Mouse (Mus musculus) left cerebral cortex, postnatal 10 days (tissue): Measurements from ENCODE around the gene Tubgcp6. TPM values are rescaled to one million over a fixed set of nuclear protein-coding genes. Genes with fewer than 3 reads are reported as not detected.

Source experiments
- DNase-seq, 2 experiments: peaks; one replicate each; pipeline ENCODE4 v3.0.0; 2021 to 2022; ENCODE audit warnings: low spot score in 2 of 2, mixed read lengths in 1 of 2; ENCODE audit errors: extremely low spot score in 1 of 2
- intact Hi-C: fragments of 180-260 bp; cut with DNase I; formaldehyde crosslinking; loops from one replicate; pipeline ENCODE4 v1.15.1; 2025
- total RNA-seq, 2 experiments: library from RNA; stranded (reverse); gene quantifications; 2 replicates each; pipeline ENCODE4 v1.2.3; 2021

Gene Tubgcp6
- total RNA-seq, 2 experiments from 2014 or later: 26.3 to 30.3 TPM

- intact Hi-C loops: loop anchor here (5.0 kb wide), 1 partner anchor 73 kb away; the partner anchor contains the start of gene Dennd6b
- DNase-seq: no peak
Measured at GRCm38 (mm10) chr15:89124312-89124711, 1.4 kb upstream of the Tubgcp6 start.

DNA sequence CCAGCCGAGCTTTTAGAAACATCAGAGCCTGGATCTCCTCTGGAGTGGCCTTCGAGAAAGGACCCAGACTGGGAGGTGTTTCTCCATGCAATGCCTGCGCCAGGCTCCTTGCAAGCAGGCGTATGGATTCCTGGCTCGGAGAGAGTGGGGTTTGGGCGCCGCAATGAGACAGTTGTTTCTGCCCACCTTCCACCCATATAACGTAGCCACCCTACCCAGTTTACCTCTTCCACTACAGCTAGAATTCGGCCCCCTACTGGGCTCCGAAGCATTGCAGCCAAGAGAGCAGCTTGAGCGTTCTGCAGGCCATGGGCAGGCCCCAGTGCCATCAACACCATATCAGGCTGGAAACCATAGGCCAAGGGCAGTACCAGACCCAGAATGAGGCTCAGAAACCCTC is 683 bp upstream of the Tubgcp6 start:
- intact Hi-C loops: loop anchor here (5.0 kb wide), 1 partner anchor 74 kb away; the partner anchor contains the start of gene Dennd6b
- DNase-seq: peak in 1 of 2 experiments; percentile 71

- DNase-seq: no peak
- intact Hi-C loops: no loop called here
Measured at GRCm38 (mm10) chr15:89118007-89118406, 4.9 kb downstream of the Tubgcp6 start.

DNA sequence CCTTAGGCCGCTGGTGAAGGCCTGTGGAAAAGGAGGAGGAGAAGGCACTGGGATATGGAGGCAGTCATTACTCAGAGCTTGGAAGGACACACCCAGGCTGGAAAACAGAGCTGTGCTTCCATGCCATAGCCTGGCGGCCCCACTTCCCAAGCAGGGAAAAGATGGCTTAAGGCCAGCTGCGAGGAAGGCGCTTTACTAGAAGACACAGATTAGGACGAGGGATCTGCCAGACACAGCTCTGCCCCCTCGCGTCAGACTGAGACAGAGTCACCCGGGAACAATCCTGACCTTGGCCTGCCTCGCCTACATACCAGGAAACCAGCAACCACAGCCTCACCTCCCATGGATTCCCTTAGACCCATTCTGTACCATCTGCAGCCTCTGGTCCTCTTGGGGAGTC is 12.8 kb downstream of the Tubgcp6 start:
- DNase-seq: no peak
- intact Hi-C loops: no loop called here

GRCm38 (mm10) chr15:89106976-89107375 is 15.9 kb downstream of the Tubgcp6 start:
- intact Hi-C loops: no loop called here
- DNase-seq: peak in 1 of 2 experiments; percentile 12

- intact Hi-C loops: no loop called here
- peak in 1 of 2 experiments; percentile 27 for DNase-seq
Measured at GRCm38 (mm10) chr15:89106073-89106472, 16.8 kb downstream of the Tubgcp6 start.

- intact Hi-C loops: no loop called here
- peak in 1 of 2 experiments; percentile 31 for DNase-seq
Measured at GRCm38 (mm10) chr15:89104425-89104824, 18.5 kb downstream of the Tubgcp6 start.

DNA sequence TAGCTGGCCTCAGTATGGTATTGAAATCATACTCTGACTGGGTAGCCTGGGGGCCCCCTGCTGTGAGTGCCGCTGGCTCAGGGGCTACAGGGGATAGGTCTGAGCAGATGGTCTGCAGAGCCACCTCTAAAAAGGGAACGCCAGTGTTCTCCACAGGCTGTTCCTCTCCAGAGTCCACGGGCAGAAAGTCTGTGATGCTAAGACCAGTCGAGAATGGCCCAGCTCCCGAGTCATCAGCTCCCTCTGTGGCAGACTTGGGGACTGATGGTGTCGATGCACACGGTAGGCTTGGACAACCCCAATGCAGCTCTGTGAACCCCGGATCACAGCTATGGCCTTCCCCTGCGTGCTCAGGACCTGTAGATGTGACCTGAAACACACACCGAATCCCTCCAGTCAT is 19.0 kb downstream of the Tubgcp6 start:
- intact Hi-C loops: no loop called here
- peak in 1 of 2 experiments; percentile 38 for DNase-seq

- intact Hi-C loops: no loop called here
- peak in 1 of 2 experiments; percentile 18 for DNase-seq
Measured at GRCm38 (mm10) chr15:89102646-89103045, 20.3 kb downstream of the Tubgcp6 start.

DNA sequence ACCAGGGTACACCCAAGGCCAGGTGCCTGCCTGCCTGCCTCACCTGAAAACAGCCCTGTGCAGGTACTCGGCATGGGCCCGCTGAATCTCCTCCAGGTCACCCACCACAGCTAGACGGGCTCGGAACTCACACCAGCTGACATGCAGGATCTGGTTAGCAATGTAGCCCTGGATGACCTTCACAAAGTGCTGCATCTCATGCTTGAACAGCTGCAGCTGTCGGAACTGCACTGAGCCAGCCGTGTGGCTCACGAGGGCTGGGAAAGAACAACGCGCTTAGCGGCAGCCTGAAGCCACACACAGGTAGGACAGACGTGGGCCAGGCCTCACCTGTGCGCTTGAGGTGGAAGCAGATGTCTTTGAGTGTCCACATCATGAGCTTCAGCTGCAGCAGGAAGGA is 22.1 kb downstream of the Tubgcp6 start:
- peak in 1 of 2 experiments; percentile 20 for DNase-seq
- intact Hi-C loops: no loop called here

- intact Hi-C loops: no loop called here
- DNase-seq: peak in 1 of 2 experiments; percentile 8
Measured at GRCm38 (mm10) chr15:89098616-89099015, 24.3 kb downstream of the Tubgcp6 start.

GRCm38 (mm10) chr15:89097450-89097849 is 25.5 kb downstream of the Tubgcp6 start:
- DNase-seq: peak in 1 of 2 experiments; percentile 12
- intact Hi-C loops: no loop called here

GRCm38 (mm10) chr15:89092181-89092580 is 30.7 kb downstream of the Tubgcp6 start:
- DNase-seq: no peak
- intact Hi-C loops: no loop called here

GRCm38 (mm10) chr15:89090662-89091061 is 32.2 kb downstream of the Tubgcp6 start:
- intact Hi-C loops: no loop called here
- DNase-seq: no peak

GRCm38 (mm10) chr15:89089248-89090051 is 33.5 kb downstream of the Tubgcp6 start:
- DNase-seq: peak in 1 of 2 experiments; percentile 57

GRCm38 (mm10) chr15:89088607-89089247 is 34.2 kb downstream of the Tubgcp6 start, which contains the start of gene Selenoo:
TSS of gene Selenoo (plus strand) at chr15:89089084.
- peak; percentile 86 to 94 for DNase-seq
- intact Hi-C loops: no loop called here

More at GRCm38 (mm10) chr15:89089248-89090051, 33.5 kb downstream of the Tubgcp6 start:
- intact Hi-C loops: no loop called here

- no peak for DNase-seq
- intact Hi-C loops: no loop called here
Measured at GRCm38 (mm10) chr15:89084826-89085225, 38.1 kb downstream of the Tubgcp6 start.

GRCm38 (mm10) chr15:89083906-89084305 is 39.0 kb downstream of the Tubgcp6 start:
- intact Hi-C loops: no loop called here
- DNase-seq: no peak

DNA sequence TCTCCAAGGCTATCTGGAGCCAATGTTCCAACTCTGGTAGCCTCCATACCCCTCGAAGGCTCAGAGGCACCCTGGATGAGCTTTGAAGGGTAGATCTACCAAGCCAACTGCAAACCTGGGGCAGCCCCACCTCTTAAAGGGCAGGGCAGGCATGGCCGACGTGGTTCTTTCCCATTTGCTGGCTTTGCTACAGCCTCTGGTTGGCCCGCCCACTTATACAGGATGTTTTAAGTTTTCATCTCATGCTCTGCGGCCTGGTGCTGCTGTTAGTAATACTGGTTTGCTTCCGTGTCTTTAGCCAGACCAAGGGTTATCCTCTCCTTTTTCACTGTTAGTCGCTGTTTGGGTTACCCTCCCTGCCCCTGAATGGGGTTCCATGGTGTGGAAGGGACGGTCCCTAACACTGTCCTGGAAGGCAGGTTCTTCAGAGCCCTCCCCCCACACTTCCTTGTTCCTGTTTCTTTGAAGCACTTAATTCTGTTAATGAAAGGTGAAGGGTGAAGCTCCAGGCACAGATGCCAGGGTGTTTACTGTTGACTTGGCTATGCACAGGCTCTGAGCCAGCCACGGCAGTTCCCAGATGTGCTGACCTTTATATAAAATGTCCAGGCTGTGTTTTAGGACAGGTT is 44.6 kb downstream of the Tubgcp6 start:
- DNase-seq: no peak
- intact Hi-C loops: loop anchor here (5.0 kb wide), 1 partner anchor 256 kb away; no protein-coding TSS in a partner anchor
